Comparison of ENCODE assay signal across 9 mouse cellular contexts in the genomic region with DNA sequence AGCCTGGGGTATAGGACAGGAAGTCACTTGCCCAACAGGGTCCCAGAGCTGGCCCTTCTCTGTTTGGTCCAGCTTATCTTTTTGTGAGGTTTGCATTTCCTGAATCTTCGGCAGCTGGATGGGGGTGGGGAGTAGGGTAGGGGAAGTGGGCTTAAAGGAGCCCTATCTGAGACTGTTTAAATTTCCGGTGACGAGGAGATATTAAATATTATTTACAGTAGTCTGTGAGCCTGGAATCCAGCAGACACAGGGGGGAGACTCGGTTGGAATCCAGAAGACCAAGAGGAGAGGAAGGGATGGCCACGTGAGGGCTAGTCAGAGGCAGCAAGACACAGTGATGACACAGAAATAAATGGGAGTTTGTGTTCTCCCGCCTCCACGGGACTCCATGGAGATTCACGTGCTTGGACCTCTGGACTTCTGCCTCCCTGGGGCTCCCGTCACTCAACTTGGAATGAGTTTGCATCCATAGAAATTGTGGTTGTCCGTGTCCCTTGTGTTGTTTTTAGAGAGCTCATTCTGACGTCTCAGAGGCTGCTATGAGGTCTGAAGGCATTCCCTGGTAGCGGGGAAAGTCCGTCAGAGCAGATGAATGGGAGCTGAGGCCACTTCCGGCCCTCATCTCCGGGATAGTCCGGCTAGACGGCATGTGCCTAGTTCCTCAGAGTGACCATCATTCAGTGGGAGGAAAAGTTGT.
DNase-seq lines count a peak whose midpoint lies in the region; ATAC-seq and TF ChIP-seq lines count a peak whose summit lies in the region.
"Had no signal": no experiment of that assay in that cellular context is flagged by ENCODE, and none has a peak within 500 bp of the region (broad histone marks: within the 10 kb centered on the region; RNA-seq: fewer than 3 reads in every experiment).

No protein-coding gene starts in this region.

- WGBS in heart, embryonic 12.5 days, result 40% methylated on average over 17 of the region's 17 CpGs
- 73% methylated on average over 17 of the region's 17 CpGs for WGBS in midbrain, embryonic 11.5 days

- H3K27ac ChIP-seq in gastrocnemius, adult 2 months, result peak overlapping the region; percentile 67
- peak overlapping the region; percentile 70 for H3K27ac ChIP-seq in heart, embryonic 12.5 days (ENCODE audit: poor library complexity, severe bottlenecking)
- H3K27ac ChIP-seq in midbrain, embryonic 11.5 days (ENCODE audit: low read depth, low read length), result no peak overlapping the region

- peak; percentile 31 for DNase-seq in gastrocnemius, adult 2 months
- DNase-seq in gastrocnemius, adult 8-10 months (ENCODE audit: low spot score in 2 of 2), result no peak
- peak; percentile 45 to 72 for DNase-seq in kidney, postnatal 25 days
- no peak for DNase-seq in gastrocnemius, adult 18-20 months (ENCODE audit: low spot score)
- DNase-seq in midbrain, embryonic 11.5 days (ENCODE audit: low spot score, missing footprints), result no peak
- DNase-seq in layer of hippocampus, postnatal 36 days, result no peak

- H3K4me2 ChIP-seq in heart, embryonic 12.5 days, result peak overlapping the region; percentile 8; the same call in 1 of the 2 replicates
- no peak overlapping the region for H3K4me2 ChIP-seq in midbrain, embryonic 11.5 days

- peaks cover 34% of the 10 kb centered on the region for H3K4me1 ChIP-seq in heart, embryonic 12.5 days (replicated peaks)
- peaks cover 9% of the 10 kb centered on the region; the same call in 1 of the 2 replicates for H3K4me1 ChIP-seq in midbrain, embryonic 11.5 days (ENCODE audit: control insufficient read depth, insufficient read depth, low read length)

- TF ChIP-seq CTCF in gastrocnemius, adult 2 months (IDR thresholded peaks at IDR 0.05), result no peak

- 0 out of 2 replicates have a peak, but pooled peaks cover 2% of the 10 kb centered on the region for H3K36me3 ChIP-seq in heart, embryonic 12.5 days
- H3K36me3 ChIP-seq in midbrain, embryonic 11.5 days (ENCODE audit: control insufficient read depth, insufficient read depth, low read length), result no peaks in the 10 kb centered on the region

- no peaks in the 10 kb centered on the region for H3K9me3 ChIP-seq in heart, embryonic 12.5 days (replicated peaks)
- no peaks in the 10 kb centered on the region for H3K9me3 ChIP-seq in midbrain, embryonic 11.5 days (ENCODE audit: control insufficient read depth, low read length)

- no peaks in the 10 kb centered on the region for H3K27me3 ChIP-seq in heart, embryonic 12.5 days (replicated peaks)
- H3K27me3 ChIP-seq in midbrain, embryonic 11.5 days (ENCODE audit: control insufficient read depth, insufficient read depth, low read length), result no peaks in the 10 kb centered on the region
- H3K27me3 ChIP-seq: CH12.LX had no signal

- H3K4me3 ChIP-seq in gastrocnemius, adult 2 months, result peak overlapping the region; percentile 50
- no peak overlapping the region for H3K4me3 ChIP-seq in heart, embryonic 12.5 days
- no peak overlapping the region for H3K4me3 ChIP-seq in midbrain, embryonic 11.5 days (ENCODE audit: low read depth, low read length)

- peak; percentile 27; the same call in 1 of the 2 replicates for ATAC-seq in heart, embryonic 12.5 days (ENCODE audit: insufficient number of reproducible peaks, low FRiP score)
- ATAC-seq in megakaryocyte-erythroid progenitor cell, adult 5-6 weeks (replicated peaks; ENCODE audit: low FRiP score, low TSS enrichment, poor library complexity, severe bottlenecking), result 0 out of 2 replicates have a peak, but pooled peaks have one; percentile 8
- no peak for ATAC-seq in midbrain, embryonic 11.5 days (ENCODE audit: low FRiP score)

- intact Hi-C loops in gastrocnemius, adult 2 months (cut with DNase I), result no loop called here

- 0 out of 2 replicates have a peak overlapping the region, but pooled peaks have one; percentile 37 for H3K9ac ChIP-seq in heart, embryonic 12.5 days
- H3K9ac ChIP-seq in midbrain, embryonic 11.5 days (ENCODE audit: low read length), result no peak overlapping the region

Comparison
In these comparisons a context has a peak if more than half of its experiments do, and no peak if none do; other contexts are left out.
1. DNase-seq: peak in gastrocnemius, adult 2 months (single experiment) and kidney, postnatal 25 days (2 of 2); none in gastrocnemius, adult 8-10 months (0 of 2), gastrocnemius, adult 18-20 months (single experiment), midbrain, embryonic 11.5 days (single experiment) and layer of hippocampus, postnatal 36 days (0 of 2).